Mouse (Mus musculus) midbrain, postnatal 0 days (tissue): Measurements from ENCODE around the gene Arhgef6. TPM values are rescaled to one million over a fixed set of nuclear protein-coding genes. Genes with fewer than 3 reads are reported as not detected.

ENCODE experiments used
- ATAC-seq: fragments of 200-750 bp; cut with Nextera tagmentation; 2 replicates; pipeline ENCODE4 v1.8.0; 2017; ENCODE audit warnings: moderate number of reproducible peaks, mild to moderate bottlenecking, moderate TSS enrichment, moderate library complexity; ENCODE audit not compliant: low FRiP score
- DNase-seq: peaks from one replicate; pipeline ENCODE4 v3.0.0-alpha.2; 2015; ENCODE audit warnings: low spot score
- H3K27ac ChIP-seq: fragments of 300-500 bp; sonication (generic); 2 replicates; pipeline ENCODE4 v1.5.1; 2014; ENCODE audit warnings: low read depth, mild to moderate bottlenecking, low read length, mixed read lengths
- H3K27me3 ChIP-seq: fragments of 300-500 bp; sonication (generic); 2 replicates; pipeline ENCODE4 v1.6.1; 2014; ENCODE audit warnings: low read length, control low read depth, mixed read lengths; ENCODE audit not compliant: insufficient read depth
- H3K36me3 ChIP-seq: fragments of 300-500 bp; sonication (generic); 2 replicates; pipeline ENCODE4 v1.6.1; 2014; ENCODE audit warnings: low read length, control low read depth, mixed read lengths; ENCODE audit not compliant: insufficient read depth
- H3K4me1 ChIP-seq: fragments of 300-500 bp; sonication (generic); 2 replicates; pipeline ENCODE4 v1.6.1; 2014; ENCODE audit warnings: mild to moderate bottlenecking, control low read depth, antibody characterized with exemption, low read length, mixed read lengths; ENCODE audit not compliant: insufficient read depth
- H3K4me2 ChIP-seq: fragments of 300-500 bp; sonication (generic); 2 replicates; pipeline ENCODE4 v1.6.1; 2014; ENCODE audit warnings: low read depth, mild to moderate bottlenecking, low read length, mixed read lengths; ENCODE audit not compliant: poor library complexity, severe bottlenecking
- H3K4me3 ChIP-seq: fragments of 300-500 bp; sonication (generic); 2 replicates; pipeline ENCODE4 v1.5.1; 2014; ENCODE audit warnings: low read depth, mild to moderate bottlenecking, low read length, moderate library complexity
- H3K9ac ChIP-seq: fragments of 300-500 bp; sonication (generic); replicated peaks from 2 replicates; pipeline ENCODE4 v1.6.1; 2014; ENCODE audit warnings: mild to moderate bottlenecking, low read length, moderate library complexity, mixed read lengths; ENCODE audit not compliant: poor library complexity, severe bottlenecking
- H3K9me3 ChIP-seq: fragments of 300-500 bp; sonication (generic); 2 replicates; pipeline ENCODE4 v1.6.1; 2016; ENCODE audit warnings: low read length, control low read depth
- CTCF ChIP-seq: IDR thresholded peaks from 2 replicates; pipeline ENCODE4 v1.5.1; 2016; ENCODE audit warnings: antibody characterized with exemption, mild to moderate bottlenecking
- whole genome bisulfite sequencing: fragments of 180-500 bp; shearing (Covaris S2); extraction: QIAGEN DNeasy Blood & Tissue Kit; methylation state at CpG from one replicate; pipeline ENCODE4 v1.1.7; 2014; 5-methylcytosine and 5-hydroxymethylcytosine counted together
- polyA plus RNA-seq: library from polyadenylated mRNA; unstranded; fragments of >200 nt; fragmentation: Nextera tagmentation; extraction: Ambion mirVana; gene quantifications from 2 replicates; pipeline ENCODE4 v1.2.1, GENCODE M21; 2015
- total RNA-seq: library from RNA; depleted of rRNA; stranded (reverse); fragments of >200 nt; gene quantifications from 2 replicates; pipeline ENCODE4 v1.2.3, GENCODE M21; 2014

Arhgef6 gene
- total and polyA plus RNA-seq, 2 experiments from 2014 or later: 5.0 to 8.9 TPM

DNA sequence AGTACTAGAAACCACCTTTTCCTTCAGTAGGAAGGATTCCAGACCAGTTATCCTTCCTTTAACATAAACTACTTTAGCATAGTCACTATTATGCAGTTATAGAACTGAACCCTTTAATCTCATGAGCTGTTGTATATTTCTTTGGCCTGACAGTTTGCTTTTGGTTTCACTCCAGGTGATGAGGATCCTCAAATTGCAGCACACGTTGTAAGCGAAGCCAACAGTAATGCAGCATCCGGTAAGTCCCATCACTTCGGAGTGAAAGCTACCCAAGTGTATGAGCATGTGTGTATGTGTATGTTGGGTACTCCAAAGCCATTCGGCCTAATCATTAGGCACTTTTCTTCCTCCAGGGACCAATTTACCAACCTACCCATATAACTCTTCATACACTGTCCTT is 119.0 kb downstream of the Arhgef6 start:
- Histone ChIP-seq H3K36me3 (no peaks in the 10 kb centered on the region), H3K4me1 (no peaks in the 10 kb centered on the region), H3K4me2 (no peak overlapping the region), H3K9ac (no peak overlapping the region), H3K4me3 (no peak overlapping the region), H3K27ac (no peak overlapping the region), H3K9me3 (no peaks in the 10 kb centered on the region), H3K27me3 (no peaks in the 10 kb centered on the region)
- TF ChIP-seq CTCF: no peak
- ATAC-seq: no peak
- 89% methylated on average over 5 of the region's 5 CpGs for WGBS
- DNase-seq: no peak

DNA sequence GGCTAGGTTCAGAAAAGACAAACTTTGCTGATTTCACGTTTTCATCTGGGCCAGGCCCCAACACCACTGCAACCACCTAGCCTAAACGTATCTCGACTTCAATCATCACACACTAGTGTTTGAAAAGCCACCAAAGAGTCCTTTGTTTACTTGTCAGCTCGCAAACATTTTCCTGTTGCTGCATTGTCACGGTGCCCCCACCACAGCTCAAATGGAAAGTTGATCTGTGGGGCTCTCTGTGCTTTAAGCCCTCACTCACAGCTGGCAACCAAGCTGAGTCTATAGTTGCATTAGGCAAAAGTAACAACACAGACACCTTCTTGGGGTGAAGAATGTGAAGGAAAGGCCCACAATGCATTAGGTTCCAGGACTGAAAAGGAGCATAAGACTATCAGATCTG is 122.3 kb downstream of the Arhgef6 start:
- 60% methylated on average over 5 of the region's 5 CpGs for WGBS
- DNase-seq: no peak
- Histone ChIP-seq H3K27me3 (no peaks in the 10 kb centered on the region), H3K9ac (no peak overlapping the region), H3K27ac (no peak overlapping the region), H3K4me1 (no peaks in the 10 kb centered on the region), H3K4me2 (no peak overlapping the region), H3K4me3 (no peak overlapping the region), H3K9me3 (no peaks in the 10 kb centered on the region), H3K36me3 (no peaks in the 10 kb centered on the region)
- ATAC-seq: no peak
- no peak for TF ChIP-seq CTCF

DNA sequence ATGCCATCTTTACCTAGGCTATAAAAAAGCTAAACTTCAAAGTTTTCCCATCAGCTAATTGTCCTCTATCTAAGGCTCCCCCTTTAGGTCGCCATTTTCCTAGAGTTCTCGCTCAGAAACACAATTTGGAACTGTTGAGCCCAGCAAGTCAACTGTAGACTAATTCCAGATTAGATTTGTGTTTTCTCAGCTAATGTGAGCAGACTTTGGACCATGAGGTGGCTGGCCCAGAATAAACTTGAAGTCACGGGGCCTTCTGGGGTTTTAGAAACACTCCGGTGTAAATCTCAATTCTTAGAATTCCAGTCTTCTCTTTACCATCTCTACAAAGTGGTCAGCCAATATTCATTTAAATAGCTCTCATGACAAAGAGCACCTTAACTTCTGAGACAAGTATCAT is 123.0 kb downstream of the Arhgef6 start:
- Histone ChIP-seq H3K9ac (no peak overlapping the region), H3K36me3 (no peaks in the 10 kb centered on the region), H3K4me3 (no peak overlapping the region), H3K27ac (no peak overlapping the region), H3K27me3 (no peaks in the 10 kb centered on the region), H3K4me2 (no peak overlapping the region), H3K9me3 (no peaks in the 10 kb centered on the region), H3K4me1 (no peaks in the 10 kb centered on the region)
- DNase-seq (no peak), ATAC-seq (no peak)
- 94% methylated on average over 4 of the region's 4 CpGs for WGBS
- no peak for TF ChIP-seq CTCF

DNA sequence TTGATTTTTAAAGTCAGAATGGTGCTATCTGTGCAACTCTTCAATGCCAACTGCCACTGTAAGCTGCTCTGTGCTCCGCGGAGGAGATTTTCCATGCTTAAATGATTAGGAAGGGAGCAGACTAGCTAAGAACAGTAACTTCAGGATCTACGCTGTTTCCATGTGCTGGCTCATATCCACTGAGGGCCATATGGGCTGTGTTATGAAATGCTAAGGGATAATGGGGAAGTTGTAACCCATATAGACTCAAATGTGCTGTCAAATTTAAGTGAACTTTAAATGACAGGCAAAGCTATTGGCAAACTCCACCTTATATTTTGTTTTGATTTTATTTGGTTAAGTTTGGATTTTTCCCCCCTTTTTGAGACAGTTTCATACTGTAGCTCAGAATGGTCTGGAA is 125.7 kb downstream of the Arhgef6 start:
- no peak overlapping the region for H3K9ac ChIP-seq
- H3K9me3 ChIP-seq: no peaks in the 10 kb centered on the region
- 77% methylated on average over 3 of the region's 3 CpGs for WGBS
- H3K27ac ChIP-seq: no peak overlapping the region
- no peak for DNase-seq
- no peaks in the 10 kb centered on the region for H3K4me1 ChIP-seq
- H3K4me3 ChIP-seq: no peak overlapping the region
- H3K4me2 ChIP-seq: no peak overlapping the region
- ATAC-seq: no peak
- no peak for TF ChIP-seq CTCF
- H3K36me3 ChIP-seq: no peaks in the 10 kb centered on the region
- no peaks in the 10 kb centered on the region for H3K27me3 ChIP-seq

DNA sequence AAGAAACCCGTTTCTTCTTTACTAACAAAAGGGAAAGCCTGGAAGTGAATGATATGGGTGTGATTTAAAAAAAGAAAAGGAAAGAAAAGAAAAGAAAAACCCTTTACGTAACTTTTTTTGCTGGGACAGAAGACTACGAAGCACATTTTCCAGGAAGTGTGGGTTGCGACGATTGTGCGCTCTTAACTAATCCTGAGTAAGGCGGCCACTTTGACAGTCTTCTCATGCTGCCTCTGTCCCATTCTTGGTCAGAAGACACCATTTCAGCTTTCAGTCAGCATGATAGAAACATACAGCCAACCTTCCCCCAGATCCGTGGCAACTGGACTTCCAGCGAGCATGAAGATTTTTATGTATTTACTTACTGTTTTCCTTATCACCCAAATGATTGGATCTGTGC is 126.7 kb downstream of the Arhgef6 start, which contains the start of gene Cd40lg:
Gene Cd40lg (plus strand): TSS at position 268 of the 400 bp plus-strand sequence.
- no peaks in the 10 kb centered on the region for H3K27me3 ChIP-seq
- DNase-seq (no peak), ATAC-seq (no peak)
- H3K9ac ChIP-seq: no peak within 1 kb of the TSS
- H3K4me3 ChIP-seq: no peak within 1 kb of the TSS
- H3K9me3 ChIP-seq: no peaks in the 10 kb centered on the region
- no peak within 1 kb of the TSS for H3K4me2 ChIP-seq
- TF ChIP-seq CTCF: no peak
- 88% methylated on average over 9 of the region's 9 CpGs for WGBS
- no peak within 1 kb of the TSS for H3K27ac ChIP-seq
- no peaks in the 10 kb centered on the region for H3K4me1 ChIP-seq
- no peaks in the 10 kb centered on the region for H3K36me3 ChIP-seq

DNA sequence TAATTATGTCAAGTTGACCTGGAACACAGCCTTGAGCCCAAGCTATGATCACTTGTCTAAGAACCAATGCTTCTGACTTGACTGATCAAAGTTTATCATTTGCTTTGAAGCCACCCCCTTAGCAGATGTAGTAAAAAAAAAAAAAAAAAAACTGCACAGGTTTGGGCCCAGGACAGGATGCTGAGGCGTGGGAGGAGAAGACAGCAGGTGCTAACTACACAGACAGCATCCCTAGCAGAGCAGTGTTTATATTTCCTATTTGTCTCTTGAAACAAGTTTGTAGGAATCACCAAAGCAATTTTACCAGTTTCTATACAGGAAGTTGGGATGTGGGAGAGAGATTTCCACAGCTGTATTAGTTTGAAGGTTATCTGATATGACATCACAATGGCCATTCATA is 127.9 kb downstream of the Arhgef6 start:
- Histone ChIP-seq H3K4me1 (no peaks in the 10 kb centered on the region), H3K4me3 (no peak overlapping the region), H3K27me3 (no peaks in the 10 kb centered on the region), H3K27ac (no peak overlapping the region), H3K9ac (no peak overlapping the region), H3K4me2 (no peak overlapping the region), H3K9me3 (no peaks in the 10 kb centered on the region), H3K36me3 (no peaks in the 10 kb centered on the region)
- ATAC-seq (no peak), DNase-seq (no peak)
- TF ChIP-seq CTCF: no peak
- WGBS: 78% methylated on average over 1 of the region's 1 CpGs
